Mouse (Mus musculus) E14TG2a.4 (cell line): Measurements from ENCODE around the gene Rwdd4a.

Experiments used
- CTCF ChIP-seq: conservative IDR thresholded peaks from 2 replicates; pipeline ENCODE4 v1.5.1; 2014; ENCODE audit warnings: low read length
- NANOG ChIP-seq: IDR thresholded peaks from 2 replicates; pipeline ENCODE4 v1.6.1; 2014; ENCODE audit warnings: borderline replicate concordance, low read length, mixed read lengths
- POU5F1 ChIP-seq: IDR thresholded peaks from 2 replicates; pipeline ENCODE4 v1.6.1; 2014; ENCODE audit warnings: low read length, borderline replicate concordance

DNA sequence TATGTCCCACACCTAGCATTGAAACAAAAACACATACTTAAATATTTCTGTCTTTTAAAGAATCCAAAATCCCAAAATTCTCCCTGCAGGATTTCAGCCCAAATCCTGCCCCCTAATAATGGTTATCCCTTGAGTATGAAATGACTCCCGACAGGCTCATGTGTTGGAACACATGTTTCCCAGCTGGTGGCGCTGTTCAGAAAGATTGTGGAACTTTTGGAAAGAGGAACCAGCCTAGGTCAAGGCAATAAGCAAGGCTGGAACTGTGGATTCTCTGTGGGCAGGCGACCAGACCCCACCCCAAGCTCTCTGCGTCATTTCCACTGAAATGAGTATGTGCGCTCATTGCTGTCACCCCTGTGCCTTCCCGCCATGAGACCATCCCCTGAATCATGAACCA is 20.1 kb downstream of the Rwdd4a start:
- TF ChIP-seq CTCF: peak; percentile 56
- no peak for TF ChIP-seq POU5F1
- TF ChIP-seq NANOG: no peak
